Mouse (Mus musculus) E14TG2a.4 (cell line): Measurements from ENCODE around the gene Rnd1.

Experiments used
- CTCF ChIP-seq: conservative IDR thresholded peaks from 2 replicates; pipeline ENCODE4 v1.5.1; 2014; ENCODE audit warnings: low read length
- NANOG ChIP-seq: IDR thresholded peaks from 2 replicates; pipeline ENCODE4 v1.6.1; 2014; ENCODE audit warnings: borderline replicate concordance, low read length, mixed read lengths
- POU5F1 ChIP-seq: IDR thresholded peaks from 2 replicates; pipeline ENCODE4 v1.6.1; 2014; ENCODE audit warnings: low read length, borderline replicate concordance

DNA sequence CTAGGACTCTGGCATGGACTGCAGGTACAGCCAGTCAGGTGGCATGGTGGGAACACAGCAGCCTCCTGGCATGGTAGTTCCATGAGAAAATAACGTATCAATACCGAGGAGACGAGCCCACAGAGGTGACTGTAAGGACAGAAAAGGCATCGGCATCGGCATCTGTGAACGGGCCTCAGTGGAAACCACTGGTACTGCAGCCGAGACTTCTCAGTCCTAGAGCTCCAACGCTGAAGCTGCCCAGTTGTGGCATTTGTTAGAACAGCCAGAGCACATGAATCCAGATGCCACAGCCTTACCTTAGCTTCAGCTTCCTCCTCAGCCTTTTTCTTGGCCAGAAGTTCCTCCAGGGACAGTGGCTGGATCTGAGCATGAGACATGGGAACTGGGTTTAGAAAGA is 25.1 kb downstream of the Rnd1 start:
- no peak for TF ChIP-seq NANOG
- no peak for TF ChIP-seq CTCF
- no peak for TF ChIP-seq POU5F1
